Mouse (Mus musculus): Measurements from ENCODE around the gene Foxj1.

Foxj1 gene

DNA sequence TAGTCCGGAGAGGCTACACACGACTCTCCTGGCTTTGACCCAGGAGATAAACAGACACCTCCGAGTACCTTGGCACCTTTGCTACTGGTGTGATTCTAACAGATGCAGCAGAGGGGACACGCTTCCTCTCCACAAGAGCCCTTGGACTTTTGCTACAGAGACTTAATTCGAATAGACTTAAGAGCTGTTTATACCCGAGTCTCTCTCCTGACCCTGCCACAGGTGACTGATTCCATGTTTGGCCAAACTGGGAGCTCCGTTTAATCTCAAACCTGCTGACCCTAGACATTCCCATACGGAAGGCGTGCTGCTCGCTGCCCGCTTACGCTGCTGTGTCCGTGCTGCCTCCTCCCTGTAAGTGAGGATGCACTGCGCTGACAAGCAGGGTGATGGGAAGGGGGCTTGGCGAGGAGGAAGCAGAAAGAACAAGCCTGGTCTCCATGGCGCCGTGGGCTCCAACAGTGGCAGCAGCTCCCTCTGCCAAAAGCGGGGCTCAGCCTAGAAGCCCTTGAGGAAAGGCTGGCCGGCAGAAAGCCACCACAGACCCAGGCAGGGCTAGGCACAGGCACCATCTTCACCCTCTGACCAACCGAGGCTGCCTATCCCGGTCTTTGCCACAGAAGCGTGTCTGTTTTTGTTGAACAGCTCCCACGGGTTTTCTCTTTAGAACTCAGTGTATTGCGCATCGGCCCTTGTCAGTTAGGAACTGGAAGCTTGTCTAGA is 7.0 kb upstream of the Foxj1 start:
- DNase-seq (ENCODE audit: low spot score in 2 of 2): no peak

GRCm38 (mm10) chr11:116337531-116337930 is 2.3 kb upstream of the Foxj1 start:
- no peak for DNase-seq (ENCODE audit: low spot score in 2 of 2)

DNA sequence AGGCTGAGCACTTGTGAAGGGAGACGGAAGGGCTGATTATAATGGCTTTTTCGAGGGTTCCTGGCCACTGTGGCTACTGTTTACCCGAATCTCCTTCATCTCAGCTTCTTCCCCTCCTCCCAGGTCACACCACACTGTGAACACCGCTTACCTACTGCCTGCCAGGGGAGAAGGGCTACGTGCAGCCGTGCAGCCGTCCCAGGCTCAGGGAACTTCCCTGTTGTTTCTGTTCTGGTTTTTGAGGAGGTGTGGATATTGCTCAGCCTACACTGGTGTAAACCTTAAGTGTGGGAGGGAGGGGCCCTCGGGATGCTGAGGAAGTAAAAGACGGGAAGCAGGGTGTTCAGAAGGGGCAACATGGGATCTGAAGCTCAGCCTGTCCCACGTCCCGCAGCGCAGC is 1.8 kb upstream of the Foxj1 start:
- DNase-seq (ENCODE audit: low spot score in 2 of 2): no peak

DNA sequence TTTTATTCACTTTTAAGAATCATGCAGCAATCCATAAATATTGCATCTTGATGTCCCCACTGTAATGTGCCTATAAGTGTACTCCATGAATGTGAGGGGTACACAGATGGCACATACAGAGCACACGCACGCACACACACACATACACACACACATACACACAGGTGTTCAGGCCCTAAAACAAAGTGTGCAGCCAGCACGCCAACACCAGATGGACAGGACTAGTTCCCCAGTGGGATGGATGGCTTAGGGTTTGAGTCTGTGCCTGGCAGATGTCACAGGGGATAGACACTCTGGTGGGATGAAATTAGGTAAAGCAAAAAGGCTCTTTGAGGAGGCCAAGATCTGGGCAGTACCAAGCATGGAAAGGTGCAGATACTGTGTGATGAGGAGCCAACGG is 1.2 kb upstream of the Foxj1 start:
- no peak for DNase-seq (ENCODE audit: low spot score in 2 of 2)

DNA sequence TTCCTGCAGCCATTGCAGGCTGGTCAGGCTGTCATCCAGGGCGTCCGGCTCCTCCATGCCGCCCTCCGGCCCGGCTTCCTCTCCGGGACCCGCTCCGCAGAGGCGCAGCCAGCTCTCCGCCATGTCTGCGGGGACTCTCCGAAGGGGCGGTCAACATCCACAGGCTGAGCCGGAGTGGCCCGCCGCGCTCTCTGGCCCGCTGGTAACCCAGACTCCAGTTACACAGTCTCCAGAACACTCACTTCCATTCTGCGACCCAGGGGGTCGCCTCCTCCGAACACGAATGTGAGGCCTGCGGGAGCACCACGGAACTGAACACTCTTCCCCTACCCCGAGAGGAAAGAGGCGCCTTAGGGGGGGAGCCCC is 799 bp downstream of the Foxj1 start:
- no peak for DNase-seq (ENCODE audit: low spot score in 2 of 2)

- no peak for DNase-seq (ENCODE audit: low spot score in 2 of 2)
Measured at GRCm38 (mm10) chr11:116333526-116334416, 1.4 kb downstream of the Foxj1 start.

GRCm38 (mm10) chr11:116332983-116333270 is 2.3 kb downstream of the Foxj1 start:
- DNase-seq (ENCODE audit: low spot score in 2 of 2): no peak

- DNase-seq (ENCODE audit: low spot score in 2 of 2): no peak
Measured at GRCm38 (mm10) chr11:116332232-116332982, 2.8 kb downstream of the Foxj1 start.

DNA sequence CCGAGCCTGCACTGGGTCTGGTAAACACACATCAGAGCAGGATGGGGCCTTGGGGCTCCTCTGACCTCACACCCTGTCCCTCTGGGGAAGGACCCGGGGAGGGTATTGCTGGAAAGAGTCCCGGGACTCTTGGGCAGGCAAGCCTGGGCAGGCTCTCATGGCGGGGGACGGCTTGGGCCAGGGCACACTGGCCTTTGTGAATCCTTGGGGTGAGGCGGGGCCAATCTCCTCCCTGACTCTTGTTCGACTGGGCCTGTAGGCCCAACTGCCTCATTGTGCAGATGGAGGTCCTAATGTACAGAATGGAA is 5.0 kb downstream of the Foxj1 start:
- no peak for DNase-seq (ENCODE audit: low spot score in 2 of 2)

DNA sequence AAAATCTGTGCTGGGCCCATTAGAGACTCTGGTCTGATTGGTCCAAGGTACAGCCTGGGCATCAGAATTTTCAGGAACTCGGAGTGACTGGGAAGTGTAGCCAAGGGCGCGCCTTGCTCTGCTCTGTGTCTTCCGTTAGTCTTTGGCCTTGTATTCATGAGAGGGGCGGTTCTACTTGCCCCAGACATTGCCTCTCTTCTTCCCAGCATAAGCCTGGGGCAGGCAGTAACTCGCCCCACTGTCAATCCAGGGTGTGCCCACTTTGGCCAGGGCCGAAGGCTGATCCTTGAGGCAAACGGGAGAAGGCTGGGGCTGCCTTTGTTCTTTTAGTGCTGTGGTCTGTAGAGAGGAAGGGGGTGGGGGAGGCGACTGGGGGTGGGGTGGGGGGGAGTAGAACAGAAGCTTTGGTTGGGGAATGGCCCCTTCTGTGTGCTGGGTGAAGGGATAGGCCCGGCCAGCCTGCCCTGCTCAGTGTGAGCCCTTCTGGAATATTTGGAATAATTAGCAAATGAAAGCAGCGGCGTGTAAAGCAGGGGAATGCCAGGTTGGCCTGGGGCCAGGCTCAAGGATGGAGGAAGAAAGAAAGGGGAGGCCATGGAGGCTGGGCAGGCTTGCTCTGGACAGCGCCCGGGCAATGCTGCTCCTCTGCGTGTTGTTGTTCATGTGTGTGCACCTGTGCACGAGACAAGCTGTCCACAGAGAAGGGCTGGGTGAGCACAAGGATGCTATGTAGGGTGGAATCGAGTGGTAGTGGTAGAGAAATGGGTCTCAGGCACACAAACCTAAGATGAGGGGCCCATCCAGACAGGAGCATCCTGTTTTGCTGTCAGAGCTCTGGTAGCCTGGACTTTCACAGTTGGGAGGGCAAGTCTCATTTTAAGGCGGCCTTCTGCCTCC is 5.6 kb downstream of the Foxj1 start:
- DNase-seq (ENCODE audit: low spot score in 2 of 2): no peak

DNA sequence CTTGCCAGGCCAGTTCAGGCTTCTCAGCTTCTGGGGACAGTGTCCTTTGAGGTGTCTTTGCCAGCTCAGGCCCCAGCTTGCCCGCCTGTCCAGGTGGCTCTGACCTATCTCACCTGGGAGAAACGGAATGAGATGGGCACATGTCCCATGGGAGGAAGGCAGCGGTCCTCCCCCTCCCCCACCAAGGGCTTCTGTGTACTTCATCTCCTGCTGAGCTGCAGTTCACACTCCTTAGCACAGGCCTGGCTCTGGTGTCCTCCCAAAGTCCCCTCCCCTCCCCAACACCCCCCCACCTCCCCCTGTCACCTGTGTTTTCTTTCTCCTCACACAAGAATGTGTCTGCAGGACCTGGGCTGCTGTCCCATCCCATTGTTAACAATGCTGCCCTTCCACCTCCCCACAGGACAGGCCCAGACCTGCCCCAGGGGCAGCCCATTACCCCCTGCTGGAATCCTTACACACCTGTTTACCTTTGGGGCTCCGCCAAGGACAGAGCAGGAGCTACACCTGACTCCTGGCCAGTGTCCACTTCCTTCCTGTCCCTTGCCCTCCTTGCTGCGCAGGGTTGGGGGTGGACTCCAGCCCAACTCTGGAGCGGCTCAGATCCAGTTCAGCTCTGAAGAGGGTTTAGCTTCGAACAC is 8.1 kb downstream of the Foxj1 start:
- DNase-seq (ENCODE audit: low spot score in 2 of 2): no peak

- DNase-seq (ENCODE audit: low spot score in 2 of 2): peak in 1 of 2 experiments; percentile 58
Measured at GRCm38 (mm10) chr11:116318719-116319659, 16.2 kb downstream of the Foxj1 start.

- no peak for DNase-seq (ENCODE audit: low spot score in 2 of 2)
Measured at GRCm38 (mm10) chr11:116312359-116312758, 22.8 kb downstream of the Foxj1 start.

DNA sequence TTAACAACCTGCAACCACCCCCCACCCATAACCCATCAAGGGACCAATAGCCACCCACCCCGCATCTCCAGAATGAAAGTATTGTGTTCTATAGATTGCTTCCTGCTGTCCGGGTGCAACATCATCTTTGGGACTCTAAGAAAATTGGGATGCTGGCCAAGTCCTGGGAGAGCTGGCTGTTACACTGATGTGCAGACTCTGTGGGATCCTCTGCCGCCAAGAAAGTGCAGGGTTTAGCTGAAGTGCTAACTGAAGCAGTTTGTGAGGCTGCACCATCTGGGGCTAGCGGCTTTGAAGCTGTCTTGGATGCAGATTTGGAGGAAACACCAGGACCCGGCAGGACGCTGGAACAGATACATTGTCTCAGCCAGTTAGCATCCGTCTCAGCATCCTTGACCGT is 24.0 kb downstream of the Foxj1 start:
- DNase-seq (ENCODE audit: low spot score in 2 of 2): no peak

GRCm38 (mm10) chr11:116309601-116310000 is 25.6 kb downstream of the Foxj1 start:
- no peak for DNase-seq (ENCODE audit: low spot score in 2 of 2)

- no peak for DNase-seq (ENCODE audit: low spot score in 2 of 2)
Measured at GRCm38 (mm10) chr11:116307762-116308531, 27.3 kb downstream of the Foxj1 start.

- no peak for DNase-seq (ENCODE audit: low spot score in 2 of 2)
Measured at GRCm38 (mm10) chr11:116307019-116307725, 28.0 kb downstream of the Foxj1 start, which contains the start of gene Exoc7. TSS of gene Exoc7 (minus strand) at chr11:116307233.

GRCm38 (mm10) chr11:116306126-116306982 is 28.8 kb downstream of the Foxj1 start:
- peak; percentile 86 for DNase-seq (ENCODE audit: low spot score in 2 of 2)

All from right cerebral cortex, postnatal 36 days (tissue).